Mouse (Mus musculus): ENCODE measurements around the gene Arf6.
A peak's percentile ranks its signal among the peaks of the same experiment; 100 is the strongest.

DNA sequence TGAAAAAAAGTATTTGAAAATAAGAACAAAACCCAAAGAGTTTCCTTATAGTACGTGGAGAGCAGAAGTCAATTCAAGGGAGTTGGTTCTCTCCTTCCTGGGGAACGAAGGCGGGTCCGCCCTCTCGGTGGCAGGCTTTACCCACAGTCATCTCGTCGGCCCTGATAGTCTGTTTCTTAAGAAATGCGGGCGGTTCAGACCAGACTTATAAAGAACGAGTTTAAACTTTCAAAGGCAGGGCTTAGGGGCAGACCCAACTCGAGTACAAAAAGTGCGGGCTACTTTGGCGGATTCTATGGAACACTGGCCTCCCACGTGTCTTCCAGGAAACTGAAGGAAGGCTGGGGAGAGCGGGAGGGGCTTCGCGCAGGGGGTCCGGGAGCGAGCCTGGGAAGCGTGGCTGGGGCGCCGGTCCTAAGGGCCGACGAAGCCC is 513 bp upstream of the Arf6 start:
- peak; percentile 51 for TF ChIP-seq CTCF (IDR thresholded peaks at IDR 0.05; ENCODE audit: low read depth)
- TF ChIP-seq EP300 (IDR thresholded peaks at IDR 0.05; ENCODE audit: low read depth) = 0 out of 2 replicates have a peak, but pooled peaks have one; percentile 1

Data from liver, embryonic 14.5 days (tissue).